Mouse (Mus musculus): ENCODE results near the gene Rps6ka2.
"Not testable (repeated sequence)": the region's sequence is repeated elsewhere in the genome, so short reads cannot be mapped to it uniquely, and the experiment has no call there.

DNA sequence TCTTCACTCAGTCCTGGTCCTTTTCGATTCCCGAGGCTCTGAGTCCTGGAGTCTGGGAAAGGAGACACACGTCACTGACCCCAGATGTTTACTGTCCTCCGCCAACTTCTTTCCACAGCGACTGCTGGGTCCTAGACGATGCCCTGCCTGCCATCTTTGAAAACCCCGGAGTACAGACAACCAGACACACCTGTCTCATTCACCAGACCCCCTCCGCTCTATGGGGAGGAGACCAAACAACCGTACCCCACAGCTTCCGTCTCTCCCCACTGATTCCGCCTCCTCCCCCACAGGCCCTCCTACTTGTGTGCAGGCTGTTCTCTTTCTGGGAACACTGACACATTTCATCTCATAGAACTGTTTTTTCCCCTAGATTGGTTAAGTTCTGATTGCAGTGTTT is 47.4 kb upstream of the Rps6ka2 start:
- TF ChIP-seq FLI1 (IDR thresholded peaks at IDR 0.05; ENCODE audit: low read length); GATA1 (IDR thresholded peaks at IDR 0.05; ENCODE audit: borderline replicate concordance, low read length): not testable (repeated sequence)
